Mouse (Mus musculus) E14TG2a.4 (cell line): ENCODE data around the gene Tmem183a.

ENCODE experiments used
- H3K27me3 ChIP-seq: 2 replicates; pipeline ENCODE4 v1.6.1; 2014; ENCODE audit warnings: low read length, control low read depth; ENCODE audit not compliant: insufficient read depth
- H3K36me3 ChIP-seq: 2 replicates; pipeline ENCODE4 v1.6.1; 2014; ENCODE audit warnings: low read length, control low read depth; ENCODE audit not compliant: insufficient read depth
- H3K4me1 ChIP-seq: replicated peaks from 2 replicates; pipeline ENCODE4 v1.6.1; 2014; ENCODE audit warnings: low read depth, low read length, control low read depth
- H3K4me3 ChIP-seq: replicated peaks from 2 replicates; pipeline ENCODE4 v1.5.1; 2014; ENCODE audit warnings: mild to moderate bottlenecking, low read length
- H3K9me3 ChIP-seq: 2 replicates; pipeline ENCODE4 v1.6.1; 2014; ENCODE audit warnings: low read length, control low read depth
- CTCF ChIP-seq: conservative IDR thresholded peaks from 2 replicates; pipeline ENCODE4 v1.5.1; 2014; ENCODE audit warnings: low read length
- NANOG ChIP-seq: IDR thresholded peaks from 2 replicates; pipeline ENCODE4 v1.6.1; 2014; ENCODE audit warnings: borderline replicate concordance, low read length, mixed read lengths
- POU5F1 ChIP-seq: IDR thresholded peaks from 2 replicates; pipeline ENCODE4 v1.6.1; 2014; ENCODE audit warnings: low read length, borderline replicate concordance

Tmem183a gene

GRCm38 (mm10) chr1:134341641-134342277 is 20.0 kb downstream of the Tmem183a start:
- peaks cover 55% of the 10 kb centered on the region for H3K4me1 ChIP-seq
- H3K4me3 ChIP-seq, result no peak overlapping the region
- TF ChIP-seq POU5F1, result no peak
- no peak for TF ChIP-seq NANOG
- no peak for TF ChIP-seq CTCF
- peaks cover 16% of the 10 kb centered on the region for H3K36me3 ChIP-seq
- peaks cover 17% of the 10 kb centered on the region; the same call in 1 of the 2 replicates for H3K27me3 ChIP-seq
- no peaks in the 10 kb centered on the region for H3K9me3 ChIP-seq

GRCm38 (mm10) chr1:134339757-134340619 is 21.8 kb downstream of the Tmem183a start:
- no peak for TF ChIP-seq POU5F1
- TF ChIP-seq NANOG, result no peak
- TF ChIP-seq CTCF, result peak; percentile 74
- H3K36me3 ChIP-seq, result no peaks in the 10 kb centered on the region
- peaks cover 17% of the 10 kb centered on the region; the same call in 1 of the 2 replicates for H3K27me3 ChIP-seq
- H3K4me3 ChIP-seq, result peak overlapping the region; percentile 33
- no peaks in the 10 kb centered on the region for H3K9me3 ChIP-seq
- H3K4me1 ChIP-seq, result peaks cover 54% of the 10 kb centered on the region

DNA sequence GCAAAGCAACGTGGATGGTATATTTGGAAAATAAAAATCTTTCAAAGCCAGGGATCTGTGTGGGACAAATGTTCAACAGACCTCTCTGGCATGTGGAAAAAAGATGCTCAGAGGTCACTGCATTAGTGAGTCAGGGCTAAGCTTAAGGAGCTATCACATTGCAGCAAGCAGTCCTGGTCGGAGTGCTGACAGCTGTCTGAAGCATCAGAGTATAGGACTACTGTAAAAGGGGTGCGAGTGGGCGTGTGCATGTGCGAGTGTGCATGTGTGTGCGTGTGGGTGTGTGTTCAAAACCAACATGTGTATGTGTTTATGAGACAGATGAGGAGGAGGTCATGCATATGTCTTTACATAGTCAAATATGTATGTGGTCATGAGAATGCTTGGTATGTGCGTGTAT is 22.6 kb downstream of the Tmem183a start:
- TF ChIP-seq CTCF (no peak), NANOG (no peak), POU5F1 (no peak)
- Histone ChIP-seq H3K4me3 (no peak overlapping the region), H3K27me3 (peaks cover 17% of the 10 kb centered on the region; the same call in 1 of the 2 replicates), H3K36me3 (no peaks in the 10 kb centered on the region), H3K9me3 (no peaks in the 10 kb centered on the region), H3K4me1 (peaks cover 49% of the 10 kb centered on the region)

- H3K4me3 ChIP-seq, result no peak overlapping the region
- 0 out of 2 replicates have a peak, but pooled peaks cover under 1% of the 10 kb centered on the region for H3K27me3 ChIP-seq
- H3K4me1 ChIP-seq, result peaks cover 44% of the 10 kb centered on the region
- TF ChIP-seq POU5F1, result no peak
- no peak for TF ChIP-seq CTCF
- TF ChIP-seq NANOG, result no peak
- H3K9me3 ChIP-seq, result no peaks in the 10 kb centered on the region
- H3K36me3 ChIP-seq, result no peaks in the 10 kb centered on the region
These were observed 24.6 kb downstream of the Tmem183a start for GRCm38 (mm10) chr1:134336958-134337710.

DNA sequence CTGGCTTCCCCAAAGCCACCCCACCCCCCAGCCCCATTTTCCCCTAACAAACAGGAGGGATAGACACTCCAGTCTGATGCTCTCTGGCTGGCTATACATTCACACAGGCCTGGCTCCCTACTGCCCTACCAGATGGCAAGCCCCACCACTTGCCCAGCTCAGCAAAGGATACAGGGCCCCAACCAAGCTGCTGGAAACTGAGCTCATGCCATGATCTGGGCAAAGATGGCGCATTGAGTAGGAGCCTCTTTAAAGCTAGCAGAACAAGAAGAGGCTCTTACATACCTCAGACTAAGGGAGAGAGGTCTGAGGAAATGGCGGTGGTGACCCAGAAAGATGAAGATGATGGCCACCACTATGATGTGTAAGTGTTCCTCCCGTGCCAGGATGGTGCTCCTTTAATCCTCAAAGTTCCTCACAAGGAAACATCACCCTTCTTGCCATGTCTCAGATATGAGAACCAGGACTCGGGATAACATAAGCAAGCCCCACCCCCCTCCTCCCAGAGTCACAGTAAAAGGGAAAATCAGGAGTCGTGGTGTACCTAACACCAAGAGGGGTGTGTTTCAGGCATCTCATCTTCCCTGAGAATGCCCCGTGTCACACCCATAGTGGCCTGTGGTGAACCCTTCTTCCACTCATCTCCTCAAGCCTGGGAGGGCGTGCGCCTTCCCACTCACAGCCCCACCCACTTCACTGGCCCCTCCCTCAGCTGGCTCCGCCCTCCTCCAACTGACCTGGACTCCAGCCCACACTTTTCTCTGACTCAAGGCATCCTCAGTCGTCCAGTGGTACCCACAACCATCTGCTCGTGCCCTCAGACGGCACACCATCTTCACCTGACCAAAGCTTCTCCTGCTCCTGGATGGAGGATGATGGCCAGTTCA is 25.6 kb downstream of the Tmem183a start:
- Histone ChIP-seq H3K9me3 (no peaks in the 10 kb centered on the region), H3K4me3 (no peak overlapping the region), H3K27me3 (no peaks in the 10 kb centered on the region), H3K36me3 (peaks cover 6% of the 10 kb centered on the region; the same call in 1 of the 2 replicates), H3K4me1 (peaks cover 46% of the 10 kb centered on the region)
- no peak for TF ChIP-seq CTCF
- no peak for TF ChIP-seq NANOG
- TF ChIP-seq POU5F1, result no peak

DNA sequence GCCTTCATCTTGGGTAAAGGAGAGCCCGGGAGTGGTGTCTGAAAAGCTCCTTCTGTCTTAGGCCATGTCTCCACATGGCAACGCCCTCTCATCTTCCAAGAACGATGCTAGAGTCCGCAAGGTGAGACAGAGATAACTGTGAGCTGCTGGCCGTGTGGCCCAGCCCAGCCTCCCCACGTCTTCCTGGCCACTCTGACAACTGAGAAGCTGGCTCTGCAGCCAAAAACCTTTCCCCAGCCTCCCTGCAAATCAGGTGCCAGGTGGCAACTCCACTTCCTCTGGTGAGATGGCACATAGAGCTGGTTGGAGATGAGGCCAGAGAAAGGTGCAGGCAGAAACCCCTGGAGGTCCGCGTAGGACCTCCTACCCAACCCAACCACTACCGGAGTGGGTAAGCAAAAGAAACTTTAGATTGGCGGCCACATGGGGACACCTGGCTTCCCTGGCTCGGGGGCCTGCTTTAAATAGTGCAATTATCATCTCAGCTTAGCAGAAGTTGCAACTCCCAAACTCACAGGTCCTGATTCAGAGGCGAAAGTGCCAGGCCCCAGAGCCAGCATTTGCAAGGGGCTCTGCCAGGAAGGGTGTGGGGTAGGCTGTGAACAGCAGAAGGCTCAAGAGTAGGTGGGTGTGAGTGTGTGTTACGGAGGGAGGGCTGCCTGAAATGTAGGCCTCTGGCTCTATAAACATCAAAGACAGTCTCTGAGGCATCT is 26.4 kb downstream of the Tmem183a start:
- Histone ChIP-seq H3K4me3 (no peak overlapping the region), H3K36me3 (peaks cover 7% of the 10 kb centered on the region; the same call in 1 of the 2 replicates), H3K4me1 (peaks cover 43% of the 10 kb centered on the region), H3K9me3 (no peaks in the 10 kb centered on the region), H3K27me3 (no peaks in the 10 kb centered on the region)
- TF ChIP-seq CTCF (no peak), POU5F1 (no peak), NANOG (no peak)
